Mouse (Mus musculus): Measurements from ENCODE around the gene Olfr1437. TPM values are rescaled to one million over a fixed set of nuclear protein-coding genes. Genes with fewer than 3 reads are reported as not detected.

Gene Olfr1437
- not detected for total RNA-seq (2023)

DNA sequence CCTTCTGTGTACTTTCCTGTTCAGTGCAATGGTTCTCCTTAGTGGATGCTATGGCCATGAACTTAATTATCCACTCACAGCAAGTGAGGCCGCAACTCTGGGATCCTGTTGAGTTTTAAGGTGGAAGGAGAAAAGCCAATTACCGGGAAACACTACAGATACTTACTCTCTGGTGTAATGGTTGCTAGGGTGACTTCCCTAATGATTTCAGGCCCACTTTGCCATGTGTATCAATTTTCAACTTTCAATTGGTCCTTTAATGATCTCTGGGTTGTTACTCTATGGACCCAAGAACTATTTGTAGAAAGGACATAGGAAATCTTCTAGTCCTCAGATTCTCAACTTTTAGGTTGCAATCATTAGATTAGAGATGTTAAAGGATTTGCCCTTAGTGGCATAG, at the start of gene Olfr1437:
Gene Olfr1437 (minus strand): TSS at position 101 of the 400 bp plus-strand sequence.

GRCm38 (mm10) chr19:12335810-12336209, 10.9 kb upstream of the Olfr1437 start, which contains the start of gene Olfr1438-ps1:
Gene Olfr1438-ps1, minus strand, starts transcription at chr19:12335910.

GRCm38 (mm10) chr19:12299030-12299429, 25.9 kb downstream of the Olfr1437 start, which contains the start of gene Olfr1436:
Gene Olfr1436, minus strand, starts transcription at chr19:12299130.

DNA sequence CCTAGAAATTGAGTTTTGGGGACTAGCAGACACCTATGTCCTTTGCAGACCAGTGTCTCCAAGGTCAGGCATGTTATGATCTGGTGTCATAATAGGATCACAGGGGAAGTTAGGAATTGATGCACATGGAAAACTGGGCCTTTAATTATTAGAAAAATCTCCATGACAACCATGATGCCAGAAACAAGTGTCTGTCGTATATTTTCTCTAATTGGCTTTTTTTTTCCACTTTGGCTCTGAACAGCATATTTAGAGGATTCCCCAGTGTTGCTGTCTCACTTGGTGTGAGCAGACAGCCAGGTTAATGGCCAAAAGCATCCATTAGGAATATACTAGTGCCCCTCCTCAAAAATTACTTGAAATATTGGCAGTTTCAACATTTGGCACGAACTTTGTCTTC, 45.3 kb downstream of the Olfr1437 start, which contains the start of gene Olfr1434:
Gene Olfr1434 (plus strand): TSS at position 301 of the 400 bp plus-strand sequence.

Other genes starting within 250 kb of the Olfr1437 start
- gene Olfr1425, start 247.4 kb downstream of the Olfr1437 start, total RNA-seq (2023), result not detected
- gene Olfr1426, start 233.1 kb downstream of the Olfr1437 start, total RNA-seq (2023), result not detected
- not detected for gene Olfr1427, start 221.8 kb downstream of the Olfr1437 start, total RNA-seq (2023)
- not detected for gene Olfr1428, start 209.2 kb downstream of the Olfr1437 start, total RNA-seq (2023)
- not detected for gene Olfr76, start 201.9 kb downstream of the Olfr1437 start, total RNA-seq (2023)
- not detected for gene Olfr1555-ps1, start 155.0 kb downstream of the Olfr1437 start, total RNA-seq (2023)
- not detected for gene Olfr1431, start 124.5 kb downstream of the Olfr1437 start, total RNA-seq (2023)
- not detected for gene Olfr1432, start 92.5 kb downstream of the Olfr1437 start, total RNA-seq (2023)
- not detected for gene Olfr262, start 83.4 kb downstream of the Olfr1437 start, total RNA-seq (2023)
- gene Olfr235, start 64.1 kb downstream of the Olfr1437 start, total RNA-seq (2023), result not detected
- not detected for gene Olfr1434, start 45.2 kb downstream of the Olfr1437 start, total RNA-seq (2023)
- not detected for gene Olfr1436, start 26.0 kb downstream of the Olfr1437 start, total RNA-seq (2023)
- gene Olfr1438-ps1, start 10.8 kb upstream of the Olfr1437 start, total RNA-seq (2023), result not detected
- gene Olfr1440, start 62.2 kb upstream of the Olfr1437 start, total RNA-seq (2023), result not detected
- gene Olfr1441, start 92.3 kb upstream of the Olfr1437 start, total RNA-seq (2023), result not detected
- gene Pfpl, start 102.8 kb upstream of the Olfr1437 start, total RNA-seq (2023), result not detected
- gene Mpeg1, start 135.7 kb upstream of the Olfr1437 start, total RNA-seq (2023), result 100 to 1,000 TPM; 738 to 792 TPM
- 10 to 100 TPM; 17.8 to 20.2 TPM for gene Dtx4, start 176.4 kb upstream of the Olfr1437 start, total RNA-seq (2023)
- 100 to 1,000 TPM; 141 to 162 TPM for gene Fam111a, start 220.6 kb upstream of the Olfr1437 start, total RNA-seq (2023)